Mouse (Mus musculus): ENCODE measurements around the gene Pfpl.

Pfpl gene

DNA sequence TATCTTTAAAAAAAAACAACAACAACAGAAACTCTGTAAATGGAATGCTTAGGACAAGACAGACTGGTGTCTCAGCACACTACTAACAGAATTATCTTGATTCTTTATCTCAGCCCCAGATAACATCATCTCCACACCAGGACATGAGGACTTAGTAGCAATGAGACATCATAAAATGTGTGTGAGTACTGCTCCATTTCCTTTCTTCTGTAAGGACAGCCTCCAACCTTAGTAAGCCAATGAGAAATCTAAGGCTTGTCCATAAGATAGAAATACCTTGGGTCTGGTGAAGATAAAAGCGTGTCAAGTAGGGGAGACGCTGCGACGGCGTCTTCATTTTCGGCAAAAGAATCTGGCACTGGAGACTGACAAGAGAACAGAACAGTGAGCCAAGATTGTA is at the start of gene Pfpl:
Pfpl (plus strand) TSS at position 301 of the 400 bp plus-strand sequence.
- no peak for DNase-seq (ENCODE audit: low spot score)

DNA sequence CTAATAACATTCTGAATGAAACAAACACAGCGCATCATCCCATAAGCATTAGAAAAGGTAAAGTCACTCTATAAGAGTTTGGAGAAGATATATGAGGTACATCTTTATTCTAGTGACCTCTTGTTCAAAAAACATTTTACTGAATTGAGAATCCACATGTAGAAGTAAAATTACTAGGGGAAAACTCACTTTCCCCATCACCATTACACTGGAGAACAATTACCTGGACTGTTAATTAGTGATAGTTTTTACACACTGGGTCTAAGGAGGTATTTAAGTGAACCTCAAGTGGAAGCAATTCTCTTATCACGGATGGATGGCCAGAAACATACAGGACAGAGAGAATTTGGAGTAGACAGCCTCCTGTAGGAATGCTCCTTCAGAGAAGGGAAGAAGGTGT is 40.7 kb upstream of the Pfpl start, which contains the start of gene Olfr1440:
Olfr1440 (plus strand) TSS at position 301 of the 400 bp plus-strand sequence.
- no peak for DNase-seq (ENCODE audit: low spot score)

- no peak for DNase-seq (ENCODE audit: low spot score)
Observed at GRCm38 (mm10) chr19:12413737-12414136, 14.0 kb upstream of the Pfpl start.

- DNase-seq (ENCODE audit: low spot score) = no peak
Observed at GRCm38 (mm10) chr19:12417361-12417760, 10.3 kb upstream of the Pfpl start, which contains the start of gene Olfr1441. Gene Olfr1441, plus strand, starts transcription at chr19:12417433.

DNA sequence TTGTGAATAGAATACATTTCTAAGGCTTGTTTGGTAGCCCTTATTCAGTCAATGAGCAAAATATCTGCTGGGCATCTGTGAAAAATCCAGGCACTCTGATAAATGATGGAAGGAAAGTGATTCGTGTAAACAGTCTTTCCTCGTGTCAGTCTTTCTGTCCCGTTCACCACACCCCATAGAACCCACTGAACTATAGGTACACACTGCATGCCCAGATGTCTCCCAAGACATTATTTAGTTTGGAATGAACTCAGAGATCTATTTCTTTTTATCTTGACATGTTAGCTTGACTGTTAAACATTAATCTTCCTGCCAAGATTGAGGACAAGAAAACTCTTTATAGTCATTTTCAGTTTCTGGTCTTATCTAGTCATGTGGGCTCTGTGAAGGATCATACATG is 9.4 kb upstream of the Pfpl start:
- no peak for DNase-seq (ENCODE audit: low spot score)

DNA sequence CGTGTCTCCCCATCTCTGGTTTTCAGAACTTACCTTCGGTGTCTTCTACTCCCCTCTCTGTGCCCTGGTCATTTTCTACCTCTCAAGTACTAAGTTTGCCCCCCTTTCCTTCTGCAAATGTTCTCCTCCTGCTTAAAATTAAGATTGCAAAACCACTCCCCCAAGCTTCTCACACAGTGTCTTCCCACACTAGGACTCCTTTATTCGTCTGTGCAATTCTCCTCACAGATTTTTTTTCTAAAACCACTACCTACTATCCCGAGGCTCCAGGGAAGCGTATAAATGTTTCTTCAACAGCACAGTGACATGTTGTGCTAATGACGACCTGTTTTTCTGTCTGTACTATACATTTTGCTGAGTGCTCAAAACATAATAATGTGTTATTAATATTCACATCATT is 7.2 kb upstream of the Pfpl start:
- DNase-seq (ENCODE audit: low spot score) = no peak

DNA sequence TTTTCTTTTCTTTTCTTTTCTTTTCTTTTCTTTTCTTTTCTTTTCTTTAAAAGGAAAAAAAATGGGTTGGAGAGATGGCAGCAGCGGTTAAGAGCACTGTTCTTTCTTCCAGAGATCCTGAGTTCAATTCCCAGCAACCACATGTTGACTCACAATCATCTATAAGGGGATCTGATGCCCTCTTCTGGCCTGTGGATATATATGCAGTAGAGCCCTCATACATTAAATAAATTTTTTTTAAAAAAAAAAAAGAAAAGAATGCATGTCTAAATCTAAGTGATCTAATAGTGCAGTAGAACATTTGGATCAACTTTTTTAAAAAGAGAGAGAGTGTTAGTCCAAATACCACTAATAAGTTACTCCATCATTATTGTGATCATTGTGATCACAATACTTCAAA is 6.0 kb upstream of the Pfpl start:
- no peak for DNase-seq (ENCODE audit: low spot score)

DNA sequence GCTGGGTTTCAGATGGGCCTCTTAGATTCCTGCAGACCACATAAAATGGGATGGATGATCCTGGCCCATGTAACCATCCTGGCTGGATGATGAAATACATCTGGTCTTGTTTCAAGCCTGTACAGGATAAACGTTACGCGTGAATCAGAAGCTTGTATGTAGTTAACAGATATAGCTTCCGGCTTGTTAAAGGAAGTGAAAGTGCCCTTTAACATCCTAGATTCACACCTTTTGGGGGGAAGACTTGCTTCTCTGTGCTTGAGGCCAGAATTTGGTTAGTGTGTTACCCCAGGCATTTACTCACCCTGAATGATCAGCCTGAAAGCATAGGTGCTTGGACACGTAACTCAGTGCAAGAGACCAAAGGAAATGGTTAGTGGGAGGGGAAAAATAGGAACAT is 604 bp upstream of the Pfpl start:
- no peak for DNase-seq (ENCODE audit: low spot score)

DNA sequence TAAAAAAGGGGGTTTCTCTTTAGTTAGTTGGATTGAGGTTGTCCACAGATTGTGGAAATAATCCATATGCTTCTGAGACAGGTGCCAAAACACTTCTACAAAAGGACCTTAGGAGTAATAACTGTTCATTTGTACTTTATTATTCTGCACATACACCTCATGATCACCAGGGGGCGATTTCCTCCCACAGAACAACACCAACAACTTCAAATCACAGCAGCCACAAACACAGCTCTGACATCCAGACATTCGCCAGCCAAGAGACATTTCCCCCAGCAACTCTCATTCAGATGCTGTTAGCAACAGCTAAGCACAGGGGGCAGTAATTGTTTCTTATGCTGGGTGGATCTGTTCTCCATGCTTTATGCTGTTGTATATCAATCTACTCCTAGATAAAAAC is 5.3 kb downstream of the Pfpl start:
- no peak for DNase-seq (ENCODE audit: low spot score)

DNA sequence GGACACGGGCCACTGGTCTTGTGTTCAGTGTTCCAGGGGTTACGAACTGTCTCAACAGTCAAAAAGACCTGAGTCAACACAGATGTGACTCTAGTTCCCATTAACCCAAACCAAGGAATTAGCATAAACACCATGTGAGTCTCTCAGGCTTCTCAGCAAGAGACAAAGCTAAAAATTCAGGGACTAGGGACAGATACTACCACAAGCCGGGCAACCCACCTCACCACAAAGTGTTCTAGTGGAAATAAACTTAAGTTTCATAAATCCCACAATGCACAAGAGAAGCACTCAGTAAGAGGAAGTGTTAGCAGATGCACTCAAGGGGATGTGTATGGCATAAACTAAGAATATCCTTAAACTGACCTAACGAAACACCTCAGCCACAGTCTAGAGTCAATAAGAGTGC is 7.3 kb downstream of the Pfpl start:
- DNase-seq (ENCODE audit: low spot score) = no peak

DNA sequence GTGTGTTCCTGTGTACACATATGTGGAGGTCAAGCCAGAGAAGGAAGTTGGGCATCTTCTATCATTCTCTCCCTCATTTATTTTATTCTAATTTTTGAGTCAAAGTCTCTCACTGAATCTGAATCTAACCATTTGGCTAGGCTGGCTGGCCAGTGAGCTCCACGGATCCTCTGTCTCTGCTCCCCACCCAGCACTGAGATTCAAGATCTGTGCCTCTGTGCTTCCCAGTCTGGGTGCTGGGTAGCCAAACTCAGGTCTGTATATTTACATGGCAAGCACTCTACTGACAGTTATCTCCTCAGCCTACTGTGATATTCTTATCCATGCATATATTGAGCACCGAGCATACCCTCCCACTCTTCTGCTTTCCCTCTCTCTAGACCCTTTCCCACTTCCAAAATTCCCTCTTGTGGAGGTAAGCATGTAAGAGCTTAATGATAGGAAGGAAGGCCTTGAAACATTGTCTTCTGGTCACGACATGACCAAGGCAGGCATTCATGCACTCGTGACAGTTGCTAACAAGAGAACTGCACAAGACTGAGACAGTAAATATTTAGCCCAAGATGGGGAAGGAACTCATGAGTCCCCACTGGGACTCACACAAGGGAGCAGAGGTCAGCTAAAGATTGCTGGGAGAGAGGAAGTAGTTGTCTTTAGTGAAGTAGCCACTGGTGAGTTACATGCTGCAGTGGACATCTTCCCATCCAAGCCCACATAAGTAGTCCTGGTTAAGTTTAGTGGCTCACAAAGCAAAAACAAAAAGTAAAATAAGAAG is 8.2 kb downstream of the Pfpl start:
- DNase-seq (ENCODE audit: low spot score) = no peak

GRCm38 (mm10) chr19:12439581-12439980 is 11.9 kb downstream of the Pfpl start:
- no peak for DNase-seq (ENCODE audit: low spot score)

DNA sequence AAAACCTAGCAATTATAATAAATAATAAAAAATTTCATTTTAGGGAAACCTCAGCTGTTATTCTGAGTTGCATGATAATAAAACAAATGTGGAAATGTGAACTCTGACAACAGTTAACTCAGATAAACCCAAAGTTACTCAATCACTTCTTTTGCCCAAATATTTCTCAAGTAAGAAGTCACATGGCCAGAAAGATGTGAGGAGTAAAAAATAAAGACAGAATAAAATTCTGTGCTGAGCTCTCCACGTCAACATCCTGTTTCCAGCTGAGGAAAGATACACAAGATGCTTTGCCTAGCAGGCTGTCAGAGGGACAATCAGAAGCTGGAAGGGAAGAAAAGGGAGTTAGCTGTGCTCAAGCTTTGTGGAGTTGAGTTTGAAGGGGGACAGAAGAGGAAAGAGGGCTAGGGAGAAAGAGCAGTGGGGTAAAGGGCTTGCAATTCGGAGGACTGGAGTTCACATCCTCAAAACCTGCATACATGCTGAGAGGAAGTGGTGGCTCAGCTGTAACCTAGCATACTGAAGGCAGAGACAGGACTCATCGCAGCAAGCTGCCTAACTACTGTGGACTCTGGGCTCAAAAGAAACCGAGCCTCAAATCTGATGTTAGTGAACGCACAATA is 12.5 kb downstream of the Pfpl start:
- DNase-seq (ENCODE audit: low spot score) = no peak

GRCm38 (mm10) chr19:12442560-12442959 is 14.9 kb downstream of the Pfpl start:
- DNase-seq (ENCODE audit: low spot score) = no peak

DNA sequence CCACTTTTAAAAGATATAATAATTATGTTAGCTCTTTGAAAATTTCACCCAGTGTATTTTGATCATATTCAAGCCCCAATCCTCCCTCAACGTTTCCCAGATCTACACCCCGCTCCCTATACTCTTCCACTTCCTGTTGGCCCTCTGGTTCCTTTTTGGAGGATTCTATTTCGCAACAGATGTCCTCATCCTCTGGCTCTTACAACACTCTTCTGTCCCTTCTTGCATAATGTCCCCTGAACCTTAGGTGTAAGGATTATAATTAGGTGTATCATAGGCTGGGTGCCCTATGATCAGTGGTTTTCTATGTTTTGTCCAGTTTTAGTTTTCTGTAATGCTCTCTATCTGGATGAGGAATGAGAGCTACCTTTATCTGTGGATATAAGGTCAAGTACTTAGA is 17.3 kb downstream of the Pfpl start:
- no peak for DNase-seq (ENCODE audit: low spot score)

DNA sequence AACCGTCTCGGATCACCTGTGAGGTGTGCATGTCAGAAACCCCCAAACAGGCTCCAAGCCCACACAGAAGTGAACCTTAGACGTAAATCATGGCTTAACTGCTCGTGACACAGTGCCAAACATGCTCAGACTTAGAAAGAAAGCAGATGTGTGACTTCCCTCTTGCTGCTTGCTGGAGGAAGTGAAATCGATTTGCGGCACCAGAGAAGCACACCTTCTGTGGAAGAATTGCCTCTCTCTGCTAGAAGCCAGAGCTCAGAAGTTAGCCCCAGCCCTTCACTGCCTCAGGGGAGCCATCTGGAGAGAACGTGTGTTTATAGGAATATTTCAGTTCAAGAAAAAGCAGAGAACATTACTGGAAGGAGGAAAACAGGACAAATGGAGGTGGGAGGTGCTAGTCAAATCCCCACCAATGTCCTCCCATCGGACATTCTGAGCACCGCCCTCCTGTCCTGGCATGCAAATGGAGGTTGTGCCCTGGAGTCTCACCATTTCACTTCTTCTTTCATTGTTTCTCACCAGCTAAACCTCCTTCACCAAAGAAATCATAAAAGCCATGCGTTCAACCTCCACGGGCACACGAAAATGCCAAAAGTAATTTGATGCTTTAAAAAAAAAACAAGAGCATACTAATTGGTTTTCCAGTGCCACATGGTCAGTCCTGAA is 29.8 kb downstream of the Pfpl start:
- DNase-seq (ENCODE audit: low spot score) = no peak

GRCm38 (mm10) chr19:12459516-12459915 is 31.8 kb downstream of the Pfpl start:
- DNase-seq (ENCODE audit: low spot score) = no peak

- DNase-seq (ENCODE audit: low spot score) = no peak
Observed at GRCm38 (mm10) chr19:12460282-12461249, 32.9 kb downstream of the Pfpl start, which contains the start of gene Mpeg1. Gene Mpeg1, plus strand, starts transcription at chr19:12460779.

DNA sequence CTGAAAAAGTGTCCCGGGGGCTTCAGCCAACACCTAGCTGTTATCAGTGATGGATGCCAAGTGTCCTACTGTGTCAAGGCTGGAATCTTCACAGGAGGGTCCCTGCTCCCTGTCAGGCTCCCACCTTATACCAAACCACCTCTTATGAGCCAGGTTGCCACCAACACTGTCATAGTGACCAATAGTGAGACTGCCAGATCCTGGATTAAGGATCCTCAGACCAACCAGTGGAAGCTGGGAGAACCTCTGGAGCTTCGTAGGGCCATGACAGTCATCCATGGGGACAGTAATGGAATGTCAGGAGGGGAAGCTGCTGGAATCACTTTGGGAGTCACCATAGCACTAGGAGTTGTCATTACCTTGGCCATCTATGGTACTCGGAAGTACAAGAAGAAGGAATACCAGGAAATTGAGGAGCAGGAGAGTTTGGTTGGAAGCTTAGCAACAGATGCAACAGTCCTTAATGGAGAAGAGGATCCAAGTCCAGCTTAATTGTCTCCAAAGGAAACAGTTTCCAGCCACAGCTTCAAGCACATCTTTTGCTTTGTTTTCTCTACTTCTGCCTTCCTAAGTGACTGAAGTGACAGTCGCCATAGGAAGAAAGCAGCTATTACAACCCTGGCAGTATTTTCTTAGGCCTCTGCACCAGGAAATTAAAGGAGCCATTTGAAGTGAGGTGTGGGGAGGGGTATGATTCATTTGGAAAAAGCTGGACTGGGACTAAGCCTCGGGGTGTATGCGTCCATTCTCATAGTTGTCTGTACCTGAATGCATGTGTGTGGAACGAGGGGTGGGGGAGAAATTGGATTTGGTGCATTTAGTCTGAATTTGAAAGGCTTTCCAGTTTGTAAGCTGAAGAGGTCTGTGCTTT is 35.4 kb downstream of the Pfpl start:
- DNase-seq (ENCODE audit: low spot score) = no peak

DNA sequence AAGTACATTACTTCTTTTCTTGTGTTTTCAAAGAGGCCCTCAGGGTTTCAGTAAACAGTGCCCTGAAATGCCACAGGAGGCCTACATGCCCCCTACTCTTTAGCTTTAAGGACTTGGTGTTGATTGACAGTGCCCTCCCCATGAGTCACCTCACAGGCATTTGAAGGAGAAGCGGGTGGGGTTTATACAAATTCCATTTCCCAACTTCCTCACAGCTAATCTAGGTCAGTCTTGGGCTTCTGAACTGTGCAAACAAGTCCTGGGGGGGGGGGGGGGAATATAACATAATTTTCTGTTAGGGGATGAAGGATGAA is 36.0 kb downstream of the Pfpl start:
- no peak for DNase-seq (ENCODE audit: low spot score)

GRCm38 (mm10) chr19:12464127-12464526 is 36.4 kb downstream of the Pfpl start:
- no peak for DNase-seq (ENCODE audit: low spot score)

Measured in c-Kit-positive CD71-positive TER-119-positive erythroid progenitor cells, embryonic 14.5 days (primary cell).